Mouse (Mus musculus) forebrain, embryonic 10.5 days (tissue): ENCODE results near the gene Ttll1. TPM values are rescaled to one million over a fixed set of nuclear protein-coding genes. Genes with fewer than 3 reads are reported as not detected.

Source experiments
- DNase-seq: peaks from one replicate; pipeline ENCODE4 v3.0.0-alpha.2; 2017; ENCODE audit warnings: low spot score; ENCODE audit errors: extremely low spot score
- H3K27ac ChIP-seq: fragments of 300-500 bp; sonication (generic); 2 replicates; pipeline ENCODE4 v1.5.1; 2016; ENCODE audit warnings: mild to moderate bottlenecking
- H3K27me3 ChIP-seq: fragments of 300-500 bp; sonication (generic); 2 replicates; pipeline ENCODE4 v1.6.1; 2016; ENCODE audit warnings: mild to moderate bottlenecking; ENCODE audit not compliant: poor library complexity, severe bottlenecking
- H3K36me3 ChIP-seq: fragments of 300-500 bp; sonication (generic); replicated peaks from 2 replicates; pipeline ENCODE4 v1.6.1; 2016; ENCODE audit warnings: mild to moderate bottlenecking, moderate library complexity
- H3K4me1 ChIP-seq: fragments of 300-500 bp; sonication (generic); 2 replicates; pipeline ENCODE4 v1.6.1; 2016
- H3K4me3 ChIP-seq: fragments of 300-500 bp; sonication (generic); 2 replicates; pipeline ENCODE4 v1.5.1; 2016; ENCODE audit warnings: mild to moderate bottlenecking, moderate library complexity
- H3K9me3 ChIP-seq: fragments of 300-500 bp; sonication (generic); 2 replicates; pipeline ENCODE4 v1.6.1; 2016; ENCODE audit warnings: mild to moderate bottlenecking, moderate library complexity
- WGBS: fragments of 180-500 bp; shearing (Covaris S2); methylation state at CpG from one replicate; pipeline ENCODE4 v1.1.7; 2016; 5-methylcytosine and 5-hydroxymethylcytosine counted together
- microRNA-seq: library from miRNA; unstranded; fragments of <30 nt; microRNA quantifications from one replicate; pipeline ENCODE4, GENCODE M21; 2017
- polyA plus RNA-seq: library from polyadenylated mRNA; unstranded; fragments of >200 nt; fragmentation: Nextera tagmentation; extraction: Ambion mirVana; gene quantifications from 2 replicates; pipeline ENCODE4 v1.2.1, GENCODE M21; 2016

Gene Ttll1
- polyA plus RNA-seq, 1 experiment from 2014 or later: 33.7 TPM

- DNase-seq: no peak
- Histone ChIP-seq H3K27ac (no peak overlapping the region), H3K4me3 (no peak overlapping the region), H3K27me3 (no peaks in the 10 kb centered on the region), H3K9me3 (no peaks in the 10 kb centered on the region), H3K36me3 (no peaks in the 10 kb centered on the region), H3K4me1 (peaks cover 45% of the 10 kb centered on the region)
- 60% methylated on average over 6 of the region's 6 CpGs for WGBS
These were observed 66.3 kb downstream of the Ttll1 start for GRCm38 (mm10) chr15:83444425-83444824.

- Histone ChIP-seq H3K4me3 (no peak overlapping the region), H3K9me3 (no peaks in the 10 kb centered on the region), H3K27ac (no peak overlapping the region), H3K27me3 (no peaks in the 10 kb centered on the region), H3K36me3 (no peaks in the 10 kb centered on the region), H3K4me1 (peaks cover 34% of the 10 kb centered on the region)
- 94% methylated on average over 4 of the region's 4 CpGs for WGBS
- no peak for DNase-seq
These were observed 68.1 kb downstream of the Ttll1 start for GRCm38 (mm10) chr15:83442495-83443037.

GRCm38 (mm10) chr15:83440726-83441125, 70.0 kb downstream of the Ttll1 start:
- H3K9me3 ChIP-seq: no peaks in the 10 kb centered on the region
- H3K27me3 ChIP-seq: no peaks in the 10 kb centered on the region
- 68% methylated on average over 5 of the region's 5 CpGs for WGBS
- no peak overlapping the region for H3K27ac ChIP-seq
- H3K4me3 ChIP-seq: no peak overlapping the region
- peaks cover 20% of the 10 kb centered on the region for H3K4me1 ChIP-seq
- DNase-seq: no peak
- H3K36me3 ChIP-seq: no peaks in the 10 kb centered on the region

GRCm38 (mm10) chr15:83436541-83436940, 74.2 kb downstream of the Ttll1 start:
- WGBS: 90% methylated on average over 9 of the region's 9 CpGs
- H3K9me3 ChIP-seq: no peaks in the 10 kb centered on the region
- H3K36me3 ChIP-seq: no peaks in the 10 kb centered on the region
- DNase-seq: no peak
- peaks cover 16% of the 10 kb centered on the region for H3K4me1 ChIP-seq
- H3K27me3 ChIP-seq: no peaks in the 10 kb centered on the region
- H3K4me3 ChIP-seq: no peak overlapping the region
- H3K27ac ChIP-seq: no peak overlapping the region

DNA sequence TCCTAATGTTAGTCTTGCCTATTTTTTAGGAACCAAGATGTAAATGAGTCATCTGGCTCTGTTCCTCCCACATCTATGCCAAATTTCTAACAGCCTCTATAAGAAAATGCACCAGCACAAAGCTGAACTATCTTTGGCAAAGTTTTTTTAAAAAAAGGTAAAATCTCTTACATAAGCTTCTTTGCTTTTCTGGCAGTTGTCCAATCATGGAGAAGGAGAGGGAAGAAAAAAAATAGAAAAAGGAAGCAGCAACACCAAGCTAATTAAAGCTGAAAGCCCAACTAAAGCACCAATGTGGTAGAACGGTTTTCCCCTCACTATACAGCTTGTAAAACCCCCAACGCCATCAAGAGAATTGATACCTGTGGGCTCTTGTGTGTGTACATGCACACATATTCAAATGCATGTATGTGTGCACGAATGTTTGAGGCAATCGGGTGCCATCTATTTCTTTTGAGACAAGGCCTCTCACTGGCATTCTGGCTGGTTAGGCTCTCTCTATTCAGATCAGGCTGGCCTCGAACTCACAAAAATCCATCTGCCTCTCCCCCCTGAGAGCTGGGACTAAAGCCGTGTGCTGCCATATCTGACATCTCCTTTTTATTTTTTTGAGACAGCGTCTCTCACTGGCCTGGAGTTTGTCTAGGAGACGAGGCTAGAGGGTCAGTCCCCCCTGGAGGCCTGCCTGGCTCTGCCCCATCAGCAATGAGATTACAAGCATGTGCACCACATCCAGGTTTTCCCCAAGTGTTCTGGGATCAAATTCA, 75.2 kb downstream of the Ttll1 start:
- H3K4me1 ChIP-seq: peaks cover 11% of the 10 kb centered on the region
- H3K9me3 ChIP-seq: no peaks in the 10 kb centered on the region
- H3K36me3 ChIP-seq: no peaks in the 10 kb centered on the region
- WGBS: 87% methylated on average over 8 of the region's 8 CpGs
- no peak overlapping the region for H3K4me3 ChIP-seq
- no peak for DNase-seq
- no peaks in the 10 kb centered on the region for H3K27me3 ChIP-seq
- H3K27ac ChIP-seq: no peak overlapping the region

- H3K4me1 ChIP-seq: peaks cover 13% of the 10 kb centered on the region
- H3K36me3 ChIP-seq: no peaks in the 10 kb centered on the region
- DNase-seq: no peak
- WGBS: 87% methylated on average over 4 of the region's 4 CpGs
- no peak overlapping the region for H3K27ac ChIP-seq
- H3K4me3 ChIP-seq: no peak overlapping the region
- H3K9me3 ChIP-seq: no peaks in the 10 kb centered on the region
- no peaks in the 10 kb centered on the region for H3K27me3 ChIP-seq
These were observed 76.0 kb downstream of the Ttll1 start for GRCm38 (mm10) chr15:83434692-83435091.

Small RNA genes lying within 50 kb of the gene (microRNA-seq; reads per million reads assigned to microRNA genes)
- gene Gm24575: not detected

Other genes with a start within 250 kb of the Ttll1 start
- gene Arfgap3, start 160.6 kb downstream of the Ttll1 start, polyA plus RNA-seq: 24.4 TPM in 2 replicates
- gene Pacsin2, start 46.3 kb downstream of the Ttll1 start, polyA plus RNA-seq: 55.4 and 57.8 TPM in 2 replicates
- 2.1 and 2.3 TPM in 2 replicates for gene Bik, start 16.0 kb upstream of the Ttll1 start, polyA plus RNA-seq
- 37.9 and 40.2 TPM in 2 replicates for gene Tspo, start 52.7 kb upstream of the Ttll1 start, polyA plus RNA-seq
- 47.2 and 48.3 TPM in 2 replicates for gene Mcat, start 52.9 kb upstream of the Ttll1 start, polyA plus RNA-seq
- gene Ttll12, start 84.3 kb upstream of the Ttll1 start, polyA plus RNA-seq: 64.6 and 65.7 TPM in 2 replicates
- gene Scube1, start 214.1 kb upstream of the Ttll1 start, polyA plus RNA-seq: 58.7 and 68.0 TPM in 2 replicates